Mouse (Mus musculus) neural tube, embryonic 11.5 days (tissue): ENCODE results near the gene Hint2. TPM values are rescaled to one million over a fixed set of nuclear protein-coding genes. Genes with fewer than 3 reads are reported as not detected.

ENCODE experiments used
- ATAC-seq: fragments of 200-750 bp; cut with Nextera tagmentation; 2 replicates; pipeline ENCODE4 v1.8.0; 2017; ENCODE audit warnings: moderate number of reproducible peaks, mild to moderate bottlenecking, moderate TSS enrichment, moderate library complexity; ENCODE audit not compliant: insufficient read depth, low FRiP score, low TSS enrichment
- DNase-seq: peaks from one replicate; pipeline ENCODE4 v3.0.0-alpha.2; 2015; ENCODE audit warnings: low spot score
- H3K27ac ChIP-seq: fragments of 300-500 bp; sonication (generic); 2 replicates; pipeline ENCODE4 v1.5.1; 2014; ENCODE audit warnings: low read depth, mild to moderate bottlenecking, low read length
- H3K27me3 ChIP-seq: fragments of 300-500 bp; sonication (generic); 2 replicates; pipeline ENCODE4 v1.6.1; 2014; ENCODE audit warnings: mild to moderate bottlenecking, low read length, mixed read lengths; ENCODE audit not compliant: control insufficient read depth, insufficient read depth
- H3K36me3 ChIP-seq: fragments of 300-500 bp; sonication (generic); 2 replicates; pipeline ENCODE4 v1.6.1; 2014; ENCODE audit warnings: mild to moderate bottlenecking, low read length, moderate library complexity, mixed read lengths; ENCODE audit not compliant: control insufficient read depth, insufficient read depth
- H3K4me1 ChIP-seq: fragments of 300-500 bp; sonication (generic); 2 replicates; pipeline ENCODE4 v1.6.1; 2014; ENCODE audit warnings: low read length, mixed read lengths; ENCODE audit not compliant: control insufficient read depth, insufficient read depth
- H3K4me2 ChIP-seq: fragments of 300-500 bp; sonication (generic); 2 replicates; pipeline ENCODE4 v1.6.1; 2014; ENCODE audit warnings: low read depth, mild to moderate bottlenecking, moderate library complexity
- H3K4me3 ChIP-seq: fragments of 300-500 bp; sonication (generic); 2 replicates; pipeline ENCODE4 v1.5.1; 2014; ENCODE audit warnings: low read depth, low read length
- H3K9ac ChIP-seq: fragments of 300-500 bp; sonication (generic); 2 replicates; pipeline ENCODE4 v1.6.1; 2014; ENCODE audit warnings: mild to moderate bottlenecking, low read length
- H3K9me3 ChIP-seq: fragments of 300-500 bp; sonication (generic); 2 replicates; pipeline ENCODE4 v1.6.1; 2016; ENCODE audit warnings: low read length; ENCODE audit not compliant: control insufficient read depth
- WGBS: fragments of 180-500 bp; shearing (Covaris S2); extraction: QIAGEN DNeasy Blood & Tissue Kit; methylation state at CpG from one replicate; pipeline ENCODE4 v1.1.7; 2014; 5-methylcytosine and 5-hydroxymethylcytosine counted together
- polyA plus RNA-seq: library from polyadenylated mRNA; unstranded; fragments of >200 nt; fragmentation: Nextera tagmentation; extraction: Ambion mirVana; gene quantifications from 2 replicates; pipeline ENCODE4 v1.2.1, GENCODE M21; 2014

Gene Hint2
- polyA plus RNA-seq, 1 experiment from 2014 or later = 65.4 TPM

DNA sequence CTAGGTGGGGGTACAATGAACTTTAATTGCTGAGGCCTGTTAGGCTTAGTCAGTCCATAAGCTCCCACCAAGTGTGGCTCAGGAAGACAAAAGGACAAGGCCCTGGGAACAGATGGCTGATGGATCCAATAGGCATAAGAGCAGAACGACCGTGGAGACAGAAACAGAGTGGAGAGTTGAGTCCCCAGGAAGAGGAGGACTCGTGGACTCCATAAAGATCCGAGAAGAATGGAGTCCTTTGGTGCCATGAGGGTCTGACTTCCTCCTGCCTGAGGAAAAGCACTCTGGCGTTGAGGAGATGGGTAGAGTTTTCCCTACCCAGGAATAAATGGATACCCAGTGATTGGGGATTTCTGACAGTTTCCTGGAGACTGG is 25.6 kb downstream of the Hint2 start:
- H3K27ac ChIP-seq = peak overlapping the region; percentile 87
- no peaks in the 10 kb centered on the region for H3K9me3 ChIP-seq
- 0 out of 2 replicates have a peak, but pooled peaks cover 2% of the 10 kb centered on the region for H3K27me3 ChIP-seq
- H3K4me1 ChIP-seq = peaks cover 16% of the 10 kb centered on the region
- peak overlapping the region; percentile 63; the same call in 1 of the 2 replicates for H3K4me3 ChIP-seq
- 15% methylated on average over 5 of the region's 5 CpGs for WGBS
- ATAC-seq (0 out of 2 replicates have a peak, but pooled peaks have one; percentile 28), DNase-seq (peak; percentile 45)
- no peaks in the 10 kb centered on the region for H3K36me3 ChIP-seq
- H3K9ac ChIP-seq = peak overlapping the region; percentile 95
- peak overlapping the region; percentile 90 for H3K4me2 ChIP-seq

GRCm38 (mm10) chr4:43630030-43630581 is 26.2 kb downstream of the Hint2 start:
- H3K27me3 ChIP-seq = 0 out of 2 replicates have a peak, but pooled peaks cover 2% of the 10 kb centered on the region
- ATAC-seq = peak; percentile 39; the same call in 1 of the 2 replicates
- H3K4me3 ChIP-seq = no peak overlapping the region
- no peak overlapping the region for H3K9ac ChIP-seq
- DNase-seq = peak; percentile 82
- no peaks in the 10 kb centered on the region for H3K36me3 ChIP-seq
- peaks cover 16% of the 10 kb centered on the region for H3K4me1 ChIP-seq
- 5% methylated on average over 5 of the region's 5 CpGs for WGBS
- no peak overlapping the region for H3K4me2 ChIP-seq
- peak overlapping the region; percentile 87 for H3K27ac ChIP-seq
- no peaks in the 10 kb centered on the region for H3K9me3 ChIP-seq

GRCm38 (mm10) chr4:43629106-43629817 is 27.0 kb downstream of the Hint2 start:
- DNase-seq (peak; percentile 25), ATAC-seq (no peak)
- H3K27me3 ChIP-seq = 0 out of 2 replicates have a peak, but pooled peaks cover 2% of the 10 kb centered on the region
- H3K9ac ChIP-seq = no peak overlapping the region
- H3K36me3 ChIP-seq = no peaks in the 10 kb centered on the region
- H3K4me3 ChIP-seq = no peak overlapping the region
- H3K27ac ChIP-seq = no peak overlapping the region
- WGBS = 52% methylated on average over 20 of the region's 20 CpGs
- no peak overlapping the region for H3K4me2 ChIP-seq
- no peaks in the 10 kb centered on the region for H3K9me3 ChIP-seq
- H3K4me1 ChIP-seq = peaks cover 16% of the 10 kb centered on the region

- H3K27me3 ChIP-seq = no peaks in the 10 kb centered on the region
- H3K9me3 ChIP-seq = no peaks in the 10 kb centered on the region
- DNase-seq = no peak
- 84% methylated on average over 4 of the region's 4 CpGs for WGBS
- no peak overlapping the region for H3K9ac ChIP-seq
- ATAC-seq = no peak
- no peak overlapping the region for H3K27ac ChIP-seq
- H3K4me2 ChIP-seq = no peak overlapping the region
- no peaks in the 10 kb centered on the region for H3K4me1 ChIP-seq
- H3K4me3 ChIP-seq = no peak overlapping the region
- no peaks in the 10 kb centered on the region for H3K36me3 ChIP-seq
Observed at GRCm38 (mm10) chr4:43620146-43620778, 36.0 kb downstream of the Hint2 start.

- DNase-seq (no peak), ATAC-seq (no peak)
- Histone ChIP-seq H3K4me2 (no peak overlapping the region), H3K27me3 (no peaks in the 10 kb centered on the region), H3K9me3 (no peaks in the 10 kb centered on the region), H3K27ac (no peak overlapping the region), H3K36me3 (no peaks in the 10 kb centered on the region), H3K4me3 (no peak overlapping the region), H3K4me1 (no peaks in the 10 kb centered on the region), H3K9ac (no peak overlapping the region)
- 66% methylated on average over 3 of the region's 3 CpGs for WGBS
Observed at GRCm38 (mm10) chr4:43613060-43613730, 43.1 kb downstream of the Hint2 start.

DNA sequence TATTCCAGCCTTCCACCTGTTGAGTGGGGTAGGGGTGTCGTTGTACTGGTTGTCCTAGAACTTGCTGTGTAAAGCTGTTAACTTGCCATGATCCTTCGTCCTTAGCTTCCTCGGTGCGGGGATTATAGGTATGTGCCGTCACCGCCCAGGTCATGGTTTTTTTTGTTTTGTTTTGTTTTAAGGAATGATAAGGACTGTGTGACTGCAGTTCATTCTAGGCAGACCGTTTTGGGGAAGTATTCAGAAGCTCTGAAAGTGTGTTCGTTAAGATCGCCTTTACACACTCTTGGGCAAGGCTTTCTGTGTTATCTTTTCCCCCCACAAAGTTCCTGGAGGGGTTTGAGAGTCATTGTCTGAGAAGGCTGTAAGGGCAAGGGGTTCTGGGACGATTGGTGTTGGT is 43.7 kb downstream of the Hint2 start:
- Histone ChIP-seq H3K4me2 (no peak overlapping the region), H3K27ac (no peak overlapping the region), H3K27me3 (no peaks in the 10 kb centered on the region), H3K4me3 (no peak overlapping the region), H3K9me3 (no peaks in the 10 kb centered on the region), H3K4me1 (no peaks in the 10 kb centered on the region), H3K9ac (no peak overlapping the region), H3K36me3 (no peaks in the 10 kb centered on the region)
- 79% methylated on average over 10 of the region's 10 CpGs for WGBS
- no peak for ATAC-seq
- no peak for DNase-seq

DNA sequence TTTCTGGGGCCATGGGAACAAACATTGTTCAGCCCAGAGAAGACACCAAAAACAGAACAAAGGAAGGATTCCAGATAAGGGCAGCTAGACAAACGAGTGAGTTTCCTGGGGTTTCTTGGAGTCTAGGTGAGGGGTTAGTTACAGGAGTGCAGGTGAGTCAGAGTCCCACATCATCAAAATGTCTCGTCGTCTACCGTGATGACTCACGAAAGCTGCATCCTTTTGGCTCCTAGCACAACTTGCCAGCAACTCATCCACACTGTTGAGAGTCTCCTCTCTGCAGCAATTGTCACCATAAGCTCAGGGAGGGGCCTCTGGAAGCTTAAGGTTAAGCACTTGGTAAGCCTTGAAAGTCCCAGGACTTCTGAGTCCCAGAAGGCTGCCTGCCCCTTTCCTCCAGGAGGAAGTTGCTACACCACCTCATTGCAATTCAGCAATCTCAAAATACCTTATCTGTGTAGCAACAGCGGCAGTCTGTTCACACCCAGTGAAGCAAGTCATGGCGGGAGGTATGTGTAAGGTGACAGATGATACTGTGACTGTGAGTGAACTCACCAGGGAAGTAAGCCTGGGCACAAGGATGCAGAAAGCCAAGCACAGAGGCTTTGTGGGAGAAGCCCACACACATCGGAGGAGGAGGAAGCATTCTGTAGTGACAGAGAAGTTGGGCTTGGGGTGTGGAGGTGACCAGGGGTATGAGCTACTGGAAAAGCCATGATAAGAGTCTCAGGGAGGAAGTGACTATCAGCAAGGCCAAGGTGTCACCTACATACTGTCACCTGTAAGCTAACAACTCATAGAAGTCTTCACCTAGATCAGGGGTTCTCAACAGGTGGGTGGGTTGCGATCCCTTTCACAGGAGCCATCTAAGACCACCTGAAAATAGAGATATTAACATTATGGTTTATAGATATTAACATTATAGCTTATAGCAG is 51.2 kb downstream of the Hint2 start:
- WGBS = 80% methylated on average over 9 of the region's 9 CpGs
- no peak overlapping the region for H3K27ac ChIP-seq
- H3K4me2 ChIP-seq = no peak overlapping the region
- H3K36me3 ChIP-seq = no peaks in the 10 kb centered on the region
- no peaks in the 10 kb centered on the region for H3K27me3 ChIP-seq
- H3K9me3 ChIP-seq = no peaks in the 10 kb centered on the region
- H3K4me1 ChIP-seq = no peaks in the 10 kb centered on the region
- ATAC-seq (no peak), DNase-seq (no peak)
- H3K9ac ChIP-seq = no peak overlapping the region
- no peak overlapping the region for H3K4me3 ChIP-seq
